Mouse (Mus musculus): Measurements from ENCODE around the gene Ifnar2. TPM values are rescaled to one million over a fixed set of nuclear protein-coding genes. Genes with fewer than 3 reads are reported as not detected.

Gene Ifnar2
- polyA plus RNA-seq, 1 experiment from 2014 or later: 39.9 TPM

DNA sequence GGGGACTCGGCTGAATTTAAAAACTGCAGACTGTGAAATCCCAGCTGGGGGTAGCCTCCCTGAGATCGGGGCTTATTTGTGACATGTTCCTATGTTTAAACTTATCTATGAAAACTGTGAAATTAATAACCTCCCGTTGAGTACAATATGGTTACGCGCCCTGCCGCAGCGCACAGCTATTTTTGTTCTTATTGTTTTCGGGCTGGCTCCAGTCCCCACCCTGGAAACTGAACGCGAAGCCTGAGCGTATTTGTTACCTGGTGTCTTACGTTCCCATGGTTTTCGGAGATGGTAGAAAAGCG lies 24.4 kb upstream of the Ifnar2 start:
- no peaks in the 10 kb centered on the region for H3K36me3 ChIP-seq
- H3K27ac ChIP-seq (replicated peaks): peak overlapping the region; percentile 6; the same call in 1 of the 2 replicates
- no peak overlapping the region for H3K9ac ChIP-seq
- 57% methylated on average over 14 of the region's 14 CpGs for WGBS
- H3K4me3 ChIP-seq: no peak overlapping the region
- peaks cover 76% of the 10 kb centered on the region for H3K27me3 ChIP-seq
- no peaks in the 10 kb centered on the region for H3K9me3 ChIP-seq
- ATAC-seq (ENCODE audit: low read depth): no peak; the same call in 1 of the 2 replicates
- H3K4me2 ChIP-seq: no peak overlapping the region
- peaks cover 12% of the 10 kb centered on the region for H3K4me1 ChIP-seq (replicated peaks)

GRCm38 (mm10) chr16:91348588-91349330 lies 23.8 kb upstream of the Ifnar2 start:
- no peak overlapping the region for H3K9ac ChIP-seq
- H3K9me3 ChIP-seq: no peaks in the 10 kb centered on the region
- H3K36me3 ChIP-seq: no peaks in the 10 kb centered on the region
- no peak overlapping the region for H3K4me3 ChIP-seq
- no peak overlapping the region for H3K4me2 ChIP-seq
- peaks cover 79% of the 10 kb centered on the region for H3K27me3 ChIP-seq
- H3K27ac ChIP-seq (replicated peaks): no peak overlapping the region
- no peak for ATAC-seq (ENCODE audit: low read depth)
- H3K4me1 ChIP-seq (replicated peaks): peaks cover 12% of the 10 kb centered on the region
- WGBS: 66% methylated on average over 28 of the region's 28 CpGs

- ATAC-seq (ENCODE audit: low read depth): no peak
- H3K4me3 ChIP-seq: no peak overlapping the region
- no peaks in the 10 kb centered on the region for H3K9me3 ChIP-seq
- peaks cover 12% of the 10 kb centered on the region for H3K4me1 ChIP-seq (replicated peaks)
- H3K27ac ChIP-seq (replicated peaks): no peak overlapping the region
- H3K9ac ChIP-seq: no peak overlapping the region
- H3K27me3 ChIP-seq: peaks cover 78% of the 10 kb centered on the region
- no peak overlapping the region for H3K4me2 ChIP-seq
- 7% methylated on average over 7 of the region's 7 CpGs for WGBS
- no peaks in the 10 kb centered on the region for H3K36me3 ChIP-seq
These were observed 20.5 kb upstream of the Ifnar2 start for GRCm38 (mm10) chr16:91352084-91352562.

DNA sequence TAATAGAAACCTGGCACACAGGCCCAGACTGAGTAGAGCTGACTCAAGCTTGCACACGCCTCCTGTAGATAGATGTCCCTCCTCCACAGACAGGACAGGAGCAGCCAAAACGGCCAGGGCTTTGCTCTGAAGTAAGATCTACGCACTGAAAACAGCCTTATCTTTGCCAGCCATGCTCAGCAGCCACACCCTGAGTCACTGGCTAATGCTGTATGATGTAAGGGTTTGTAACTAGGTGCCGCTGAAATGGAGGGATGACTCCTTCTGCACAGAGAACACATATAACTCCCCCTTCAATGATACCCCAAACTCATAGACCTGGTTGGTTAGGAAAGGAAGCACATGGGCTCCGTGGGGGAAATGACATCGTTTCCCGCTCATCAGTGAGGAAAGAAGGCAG lies 19.8 kb upstream of the Ifnar2 start:
- Histone ChIP-seq H3K9me3 (no peaks in the 10 kb centered on the region), H3K27ac (replicated peaks) (no peak overlapping the region), H3K36me3 (no peaks in the 10 kb centered on the region), H3K4me3 (no peak overlapping the region), H3K27me3 (peaks cover 81% of the 10 kb centered on the region), H3K4me2 (no peak overlapping the region), H3K4me1 (replicated peaks) (peaks cover 10% of the 10 kb centered on the region), H3K9ac (no peak overlapping the region)
- 74% methylated on average over 7 of the region's 7 CpGs for WGBS
- no peak for ATAC-seq (ENCODE audit: low read depth)

- WGBS: 86% methylated on average over 6 of the region's 6 CpGs
- no peak overlapping the region for H3K27ac ChIP-seq (replicated peaks)
- H3K4me1 ChIP-seq (replicated peaks): peaks cover 6% of the 10 kb centered on the region; the same call in 1 of the 2 replicates
- no peak overlapping the region for H3K9ac ChIP-seq
- no peaks in the 10 kb centered on the region for H3K36me3 ChIP-seq
- H3K4me2 ChIP-seq: no peak overlapping the region
- ATAC-seq (ENCODE audit: low read depth): no peak
- no peak overlapping the region for H3K4me3 ChIP-seq
- H3K9me3 ChIP-seq: no peaks in the 10 kb centered on the region
- peaks cover 78% of the 10 kb centered on the region for H3K27me3 ChIP-seq
These were observed 19.4 kb upstream of the Ifnar2 start for GRCm38 (mm10) chr16:91353177-91353576.

- Histone ChIP-seq H3K36me3 (no peaks in the 10 kb centered on the region), H3K27me3 (peaks cover 78% of the 10 kb centered on the region), H3K4me2 (no peak overlapping the region), H3K27ac (replicated peaks) (no peak overlapping the region), H3K4me3 (no peak overlapping the region), H3K4me1 (replicated peaks) (0 out of 2 replicates have a peak, but pooled peaks cover 1% of the 10 kb centered on the region), H3K9ac (no peak overlapping the region), H3K9me3 (no peaks in the 10 kb centered on the region)
- no peak for ATAC-seq (ENCODE audit: low read depth)
- WGBS: 82% methylated on average over 5 of the region's 5 CpGs
These were observed 18.9 kb upstream of the Ifnar2 start for GRCm38 (mm10) chr16:91353638-91354037.

DNA sequence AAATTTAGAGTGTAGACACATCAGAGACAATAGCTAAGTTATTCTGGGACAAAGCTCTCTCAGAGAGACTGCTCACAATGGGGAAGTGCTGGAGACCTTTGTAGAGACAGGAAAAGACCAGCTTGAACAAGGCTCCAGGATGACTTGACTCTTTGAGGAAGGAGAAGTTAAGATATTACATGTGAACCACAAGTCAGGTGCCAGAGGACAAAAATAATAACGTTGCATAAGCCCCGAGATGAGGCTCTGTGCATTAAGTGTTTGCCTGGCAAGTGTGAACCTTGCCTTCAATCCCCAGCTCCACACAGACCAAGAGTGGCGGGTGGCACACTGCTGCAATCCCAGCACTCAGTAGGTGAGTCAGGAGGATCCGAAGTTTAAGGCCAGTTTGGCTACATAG lies 18.0 kb upstream of the Ifnar2 start:
- no peaks in the 10 kb centered on the region for H3K9me3 ChIP-seq

GRCm38 (mm10) chr16:91355160-91355559 lies 17.4 kb upstream of the Ifnar2 start:
- WGBS: 81% methylated on average over 12 of the region's 12 CpGs
- no peaks in the 10 kb centered on the region for H3K9me3 ChIP-seq
- H3K27me3 ChIP-seq: peaks cover 67% of the 10 kb centered on the region
- no peak overlapping the region for H3K27ac ChIP-seq (replicated peaks)
- H3K36me3 ChIP-seq: no peaks in the 10 kb centered on the region
- no peak overlapping the region for H3K4me2 ChIP-seq
- ATAC-seq (ENCODE audit: low read depth): no peak
- no peak overlapping the region for H3K9ac ChIP-seq
- no peak overlapping the region for H3K4me3 ChIP-seq
- no peaks in the 10 kb centered on the region for H3K4me1 ChIP-seq (replicated peaks)

More for the DNA sequence above, 18.0 kb upstream of the Ifnar2 start:
- H3K36me3 ChIP-seq: no peaks in the 10 kb centered on the region
- H3K9ac ChIP-seq: no peak overlapping the region
- 77% methylated on average over 4 of the region's 4 CpGs for WGBS
- peaks cover 73% of the 10 kb centered on the region for H3K27me3 ChIP-seq
- H3K27ac ChIP-seq (replicated peaks): no peak overlapping the region
- H3K4me1 ChIP-seq (replicated peaks): no peaks in the 10 kb centered on the region
- H3K4me3 ChIP-seq: no peak overlapping the region
- no peak overlapping the region for H3K4me2 ChIP-seq
- ATAC-seq (ENCODE audit: low read depth): no peak

DNA sequence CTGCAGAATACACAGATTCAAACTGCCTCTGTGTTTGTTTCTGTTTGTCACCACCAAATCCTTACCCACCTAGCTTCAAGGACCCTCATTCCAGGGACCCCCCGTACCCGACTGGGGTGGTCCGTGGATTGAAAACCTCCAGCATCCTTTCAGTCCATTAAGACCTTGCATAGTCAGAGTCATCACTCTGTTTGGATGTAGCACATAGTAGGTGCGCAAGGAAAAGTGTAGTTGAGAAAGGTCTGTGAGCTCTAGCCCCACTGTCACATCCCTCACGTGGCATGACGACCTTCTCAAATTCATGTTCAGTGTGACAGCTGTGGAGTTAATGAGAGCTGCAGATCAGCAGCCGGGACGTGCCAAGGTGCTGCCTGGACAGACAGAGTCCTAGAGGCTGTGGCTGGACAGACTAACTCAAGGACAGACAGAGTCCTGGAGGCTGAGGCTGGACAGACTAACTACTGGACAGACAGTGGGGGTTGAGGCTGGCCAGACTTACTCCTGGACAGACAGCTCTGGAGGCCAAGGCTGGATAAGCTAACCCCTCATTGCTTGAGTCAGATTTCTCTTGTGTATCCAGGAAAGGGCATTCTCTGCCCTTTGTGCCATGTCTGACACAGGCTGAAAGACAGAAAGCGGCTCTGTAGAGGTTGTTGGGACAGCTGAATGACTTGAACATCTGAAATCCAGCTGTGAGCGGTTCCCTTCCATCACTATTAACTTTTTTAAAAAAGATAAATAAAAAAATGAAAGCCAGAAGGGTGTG lies 15.6 kb upstream of the Ifnar2 start:
- H3K36me3 ChIP-seq: no peaks in the 10 kb centered on the region
- H3K9me3 ChIP-seq: no peaks in the 10 kb centered on the region
- H3K4me3 ChIP-seq: no peak overlapping the region
- H3K27ac ChIP-seq (replicated peaks): no peak overlapping the region
- ATAC-seq (ENCODE audit: low read depth): no peak
- no peak overlapping the region for H3K4me2 ChIP-seq
- H3K9ac ChIP-seq: no peak overlapping the region
- no peaks in the 10 kb centered on the region for H3K4me1 ChIP-seq (replicated peaks)
- H3K27me3 ChIP-seq: peaks cover 49% of the 10 kb centered on the region
- 78% methylated on average over 10 of the region's 10 CpGs for WGBS

GRCm38 (mm10) chr16:91357526-91357900 lies 15.1 kb upstream of the Ifnar2 start:
- Histone ChIP-seq H3K9ac (no peak overlapping the region), H3K9me3 (no peaks in the 10 kb centered on the region), H3K27ac (replicated peaks) (no peak overlapping the region), H3K4me1 (replicated peaks) (no peaks in the 10 kb centered on the region), H3K27me3 (peaks cover 45% of the 10 kb centered on the region), H3K4me3 (no peak overlapping the region), H3K36me3 (no peaks in the 10 kb centered on the region), H3K4me2 (no peak overlapping the region)
- WGBS: 65% methylated on average over 10 of the region's 10 CpGs
- ATAC-seq (ENCODE audit: low read depth): no peak

DNA sequence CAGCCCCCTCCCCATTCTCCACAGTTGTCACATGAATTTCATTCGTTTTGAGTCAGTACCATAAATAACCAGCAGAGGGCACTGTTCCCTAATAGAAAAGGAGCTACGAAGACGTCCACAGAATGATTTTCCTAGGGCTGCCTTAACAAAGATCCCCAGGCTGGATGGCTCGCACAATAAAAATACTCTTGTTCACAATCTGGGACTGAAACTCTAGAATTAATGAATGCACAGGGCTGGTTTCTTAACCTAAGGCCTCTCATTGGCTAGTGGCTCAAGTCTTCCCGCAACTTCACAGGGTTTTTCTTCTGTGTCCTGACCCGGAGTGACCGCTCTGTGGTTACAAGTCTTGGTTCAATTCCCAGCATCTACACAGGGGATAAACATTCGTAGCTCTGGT lies 14.0 kb upstream of the Ifnar2 start:
- Histone ChIP-seq H3K4me2 (no peak overlapping the region), H3K4me1 (replicated peaks) (0 out of 2 replicates have a peak, but pooled peaks cover 8% of the 10 kb centered on the region), H3K9me3 (no peaks in the 10 kb centered on the region), H3K36me3 (no peaks in the 10 kb centered on the region), H3K27me3 (peaks cover 35% of the 10 kb centered on the region), H3K9ac (no peak overlapping the region), H3K4me3 (no peak overlapping the region), H3K27ac (replicated peaks) (no peak overlapping the region)
- WGBS: 39% methylated on average over 8 of the region's 8 CpGs
- ATAC-seq (ENCODE audit: low read depth): 0 out of 2 replicates have a peak, but pooled peaks have one; percentile 40

GRCm38 (mm10) chr16:91359531-91359930 lies 13.1 kb upstream of the Ifnar2 start:
- H3K9me3 ChIP-seq: no peaks in the 10 kb centered on the region
- H3K9ac ChIP-seq: no peak overlapping the region
- no peak for ATAC-seq (ENCODE audit: low read depth)
- H3K27me3 ChIP-seq: peaks cover 25% of the 10 kb centered on the region
- no peaks in the 10 kb centered on the region for H3K36me3 ChIP-seq
- H3K4me1 ChIP-seq (replicated peaks): 0 out of 2 replicates have a peak, but pooled peaks cover 8% of the 10 kb centered on the region
- H3K4me3 ChIP-seq: no peak overlapping the region
- no peak overlapping the region for H3K27ac ChIP-seq (replicated peaks)
- WGBS: 92% methylated on average over 13 of the region's 13 CpGs
- H3K4me2 ChIP-seq: no peak overlapping the region

Data from neural tube, embryonic 13.5 days (tissue).